Mouse (Mus musculus): ENCODE results near the gene Smg1. TPM values are rescaled to one million over a fixed set of nuclear protein-coding genes. Genes with fewer than 3 reads are reported as not detected.

Gene Smg1
- polyA plus RNA-seq, 1 experiment from 2014 or later = 10.7 TPM

DNA sequence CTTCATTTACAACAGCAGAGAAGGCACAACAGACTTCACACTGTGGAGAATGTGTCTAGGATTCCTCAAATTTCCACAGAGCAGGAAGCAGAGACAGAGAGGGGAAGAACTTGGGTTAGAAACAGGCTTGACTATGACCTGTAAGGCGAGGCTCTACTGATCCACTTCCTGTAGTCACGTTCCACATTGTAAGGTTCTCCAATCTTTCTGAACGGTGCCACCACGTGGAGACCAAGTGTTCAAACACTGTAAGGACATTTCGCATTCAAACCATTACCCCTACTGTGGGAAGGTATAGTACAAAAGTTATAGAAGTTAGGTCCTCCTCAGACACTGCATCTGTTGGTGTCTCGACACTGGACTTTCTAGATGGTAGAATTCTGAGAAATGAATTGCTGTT is 31.8 kb upstream of the Smg1 start:
- no peak for TF ChIP-seq CTCF (IDR thresholded peaks at IDR 0.05; ENCODE audit: low read depth)
- Histone ChIP-seq H3K36me3 (ENCODE audit: insufficient read depth, low read length) (no peaks in the 10 kb centered on the region), H3K27me3 (ENCODE audit: insufficient read depth, low read length) (no peaks in the 10 kb centered on the region), H3K4me3 (replicated peaks; ENCODE audit: low read depth, low read length) (no peak overlapping the region), H3K27ac (no peak overlapping the region), H3K9me3 (replicated peaks; ENCODE audit: low read length) (no peaks in the 10 kb centered on the region), H3K4me2 (ENCODE audit: low read length) (no peak overlapping the region), H3K4me1 (replicated peaks; ENCODE audit: insufficient read depth, low read length) (no peaks in the 10 kb centered on the region), H3K9ac (ENCODE audit: low read depth, low read length) (no peak overlapping the region)
- WGBS = 85% methylated on average over 6 of the region's 6 CpGs
- ATAC-seq (replicated peaks; ENCODE audit: low FRiP score, low read depth) (no peak), DNase-seq (ENCODE audit: low spot score) (no peak)

DNA sequence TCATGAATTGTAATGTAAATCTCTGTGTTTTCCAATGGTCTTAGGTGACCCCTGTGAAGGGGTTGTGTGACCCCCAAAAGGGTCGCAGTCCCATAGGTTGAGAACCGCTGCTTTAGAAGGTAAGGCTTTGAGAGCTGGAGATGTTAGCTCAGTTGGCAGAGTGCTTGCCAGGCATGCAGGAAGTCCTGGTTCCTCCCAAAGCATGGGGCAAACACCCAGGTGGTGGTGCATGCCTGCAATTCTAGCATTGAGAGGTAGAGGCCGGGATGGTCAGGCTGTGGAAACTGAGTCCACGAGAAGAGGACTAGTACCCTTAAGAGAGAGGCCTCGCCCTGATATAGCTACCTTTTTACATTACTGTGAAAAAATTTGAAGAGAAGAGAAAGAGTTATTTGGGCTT is 31.4 kb upstream of the Smg1 start:
- Histone ChIP-seq H3K27ac (no peak overlapping the region), H3K27me3 (ENCODE audit: insufficient read depth, low read length) (no peaks in the 10 kb centered on the region), H3K9ac (ENCODE audit: low read depth, low read length) (no peak overlapping the region), H3K4me2 (ENCODE audit: low read length) (no peak overlapping the region), H3K9me3 (replicated peaks; ENCODE audit: low read length) (no peaks in the 10 kb centered on the region), H3K36me3 (ENCODE audit: insufficient read depth, low read length) (no peaks in the 10 kb centered on the region), H3K4me1 (replicated peaks; ENCODE audit: insufficient read depth, low read length) (no peaks in the 10 kb centered on the region), H3K4me3 (replicated peaks; ENCODE audit: low read depth, low read length) (no peak overlapping the region)
- WGBS = 90% methylated on average over 5 of the region's 5 CpGs
- ATAC-seq (replicated peaks; ENCODE audit: low FRiP score, low read depth) = no peak
- DNase-seq (ENCODE audit: low spot score) = no peak
- no peak for TF ChIP-seq CTCF (IDR thresholded peaks at IDR 0.05; ENCODE audit: low read depth)

DNA sequence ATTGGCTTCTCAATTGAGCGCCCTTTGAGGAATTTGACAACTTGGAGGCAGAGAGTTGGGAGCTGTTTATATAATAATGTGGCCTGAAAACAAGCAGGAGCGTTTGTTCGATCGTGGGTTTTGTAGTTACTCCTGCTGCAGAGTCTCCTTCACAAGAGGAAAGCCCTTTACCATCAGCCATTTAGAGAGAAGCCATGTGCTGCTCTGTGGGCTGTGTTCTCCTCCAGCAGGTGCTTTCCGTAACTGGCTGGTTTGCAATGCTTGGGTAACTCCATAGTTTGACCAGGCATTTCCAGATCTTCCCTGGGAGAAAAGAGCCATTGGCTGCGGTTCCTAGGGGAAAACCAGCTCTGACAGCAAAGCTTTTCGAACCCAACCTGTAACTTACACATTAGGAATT is 30.7 kb upstream of the Smg1 start:
- no peak overlapping the region for H3K27ac ChIP-seq
- DNase-seq (ENCODE audit: low spot score) = no peak
- H3K9me3 ChIP-seq (replicated peaks; ENCODE audit: low read length) = no peaks in the 10 kb centered on the region
- H3K9ac ChIP-seq (ENCODE audit: low read depth, low read length) = no peak overlapping the region
- no peaks in the 10 kb centered on the region for H3K27me3 ChIP-seq (ENCODE audit: insufficient read depth, low read length)
- H3K4me1 ChIP-seq (replicated peaks; ENCODE audit: insufficient read depth, low read length) = no peaks in the 10 kb centered on the region
- no peak overlapping the region for H3K4me2 ChIP-seq (ENCODE audit: low read length)
- 84% methylated on average over 7 of the region's 7 CpGs for WGBS
- no peaks in the 10 kb centered on the region for H3K36me3 ChIP-seq (ENCODE audit: insufficient read depth, low read length)
- TF ChIP-seq CTCF (IDR thresholded peaks at IDR 0.05; ENCODE audit: low read depth) = no peak
- no peak overlapping the region for H3K4me3 ChIP-seq (replicated peaks; ENCODE audit: low read depth, low read length)
- ATAC-seq (replicated peaks; ENCODE audit: low FRiP score, low read depth) = no peak

DNA sequence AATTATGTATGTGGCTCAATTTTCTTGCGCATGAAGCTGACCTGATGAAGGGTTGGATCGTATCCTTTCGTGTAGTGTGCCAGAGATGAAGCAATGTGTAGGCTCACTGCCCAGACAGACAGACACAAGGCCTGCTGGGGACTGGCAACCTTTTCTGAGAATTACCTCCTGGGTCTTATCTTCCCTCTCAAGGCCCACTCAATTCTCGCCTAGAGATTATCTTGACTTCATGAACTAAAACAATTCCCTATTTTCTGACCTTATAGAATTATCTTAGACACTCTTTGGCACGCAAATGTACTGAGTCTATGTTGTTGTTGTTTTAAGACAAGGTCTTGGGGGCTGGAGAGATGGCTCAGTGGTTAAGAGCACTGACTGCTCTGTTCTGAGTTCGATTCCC is 22.6 kb upstream of the Smg1 start:
- Histone ChIP-seq H3K36me3 (ENCODE audit: insufficient read depth, low read length) (no peaks in the 10 kb centered on the region), H3K9ac (ENCODE audit: low read depth, low read length) (no peak overlapping the region), H3K27me3 (ENCODE audit: insufficient read depth, low read length) (no peaks in the 10 kb centered on the region), H3K27ac (no peak overlapping the region), H3K9me3 (replicated peaks; ENCODE audit: low read length) (no peaks in the 10 kb centered on the region), H3K4me2 (ENCODE audit: low read length) (no peak overlapping the region), H3K4me3 (replicated peaks; ENCODE audit: low read depth, low read length) (no peak overlapping the region), H3K4me1 (replicated peaks; ENCODE audit: insufficient read depth, low read length) (no peaks in the 10 kb centered on the region)
- ATAC-seq (replicated peaks; ENCODE audit: low FRiP score, low read depth) (no peak), DNase-seq (ENCODE audit: low spot score) (no peak)
- no peak for TF ChIP-seq CTCF (IDR thresholded peaks at IDR 0.05; ENCODE audit: low read depth)
- WGBS = 87% methylated on average over 6 of the region's 6 CpGs

DNA sequence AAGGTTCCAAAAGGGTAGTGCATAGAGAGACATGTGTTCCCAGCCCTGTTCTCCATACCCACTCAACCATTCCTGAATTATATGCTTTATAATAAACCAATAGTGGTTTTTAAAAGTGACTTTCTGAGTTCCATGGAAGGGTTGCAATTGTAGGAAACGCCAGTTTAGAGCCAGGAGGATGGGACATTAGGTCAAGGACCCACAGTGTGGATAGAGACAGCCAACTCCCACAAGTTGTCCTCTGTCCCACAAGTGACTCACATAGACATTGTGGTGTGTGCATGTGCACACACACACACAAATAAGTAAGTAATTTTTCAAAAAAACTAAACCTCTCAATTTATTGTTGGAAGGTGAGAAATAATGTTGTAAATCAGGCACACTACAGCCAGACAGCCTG is 20.1 kb upstream of the Smg1 start:
- no peak overlapping the region for H3K4me3 ChIP-seq (replicated peaks; ENCODE audit: low read depth, low read length)
- ATAC-seq (replicated peaks; ENCODE audit: low FRiP score, low read depth) (no peak), DNase-seq (ENCODE audit: low spot score) (no peak)
- H3K4me1 ChIP-seq (replicated peaks; ENCODE audit: insufficient read depth, low read length) = no peaks in the 10 kb centered on the region
- TF ChIP-seq CTCF (IDR thresholded peaks at IDR 0.05; ENCODE audit: low read depth) = no peak
- H3K4me2 ChIP-seq (ENCODE audit: low read length) = no peak overlapping the region
- no peak overlapping the region for H3K9ac ChIP-seq (ENCODE audit: low read depth, low read length)
- H3K9me3 ChIP-seq (replicated peaks; ENCODE audit: low read length) = no peaks in the 10 kb centered on the region
- H3K36me3 ChIP-seq (ENCODE audit: insufficient read depth, low read length) = no peaks in the 10 kb centered on the region
- no peak overlapping the region for H3K27ac ChIP-seq
- H3K27me3 ChIP-seq (ENCODE audit: insufficient read depth, low read length) = no peaks in the 10 kb centered on the region
- WGBS = 65% methylated on average over 1 of the region's 1 CpGs

DNA sequence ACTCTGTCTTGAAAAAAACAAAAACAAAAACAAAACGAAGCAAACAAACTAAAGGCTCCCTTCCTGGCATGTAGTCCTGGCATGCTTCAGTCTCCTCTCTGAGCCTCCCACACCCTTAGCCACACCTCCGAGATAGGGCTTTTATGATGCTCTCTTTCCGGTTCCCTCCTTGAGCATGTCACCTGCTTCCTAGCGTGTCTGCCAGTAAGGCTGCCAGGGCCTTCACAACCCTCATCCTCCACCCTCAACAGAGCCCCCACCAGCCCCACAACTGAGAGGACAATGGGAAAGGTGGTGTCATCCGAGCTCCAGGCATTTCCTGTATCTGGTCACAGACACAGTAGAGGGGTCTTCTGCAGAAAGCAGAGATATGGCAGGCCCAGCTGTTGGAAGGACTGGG is 18.9 kb upstream of the Smg1 start:
- TF ChIP-seq CTCF (IDR thresholded peaks at IDR 0.05; ENCODE audit: low read depth) = no peak
- no peak for ATAC-seq (replicated peaks; ENCODE audit: low FRiP score, low read depth)
- H3K27me3 ChIP-seq (ENCODE audit: insufficient read depth, low read length) = no peaks in the 10 kb centered on the region
- H3K4me1 ChIP-seq (replicated peaks; ENCODE audit: insufficient read depth, low read length) = no peaks in the 10 kb centered on the region
- DNase-seq (ENCODE audit: low spot score) = no peak
- no peaks in the 10 kb centered on the region for H3K9me3 ChIP-seq (replicated peaks; ENCODE audit: low read length)
- no peak overlapping the region for H3K4me2 ChIP-seq (ENCODE audit: low read length)
- H3K4me3 ChIP-seq (replicated peaks; ENCODE audit: low read depth, low read length) = no peak overlapping the region
- no peak overlapping the region for H3K27ac ChIP-seq
- H3K36me3 ChIP-seq (ENCODE audit: insufficient read depth, low read length) = no peaks in the 10 kb centered on the region
- 31% methylated on average over 5 of the region's 5 CpGs for WGBS
- H3K9ac ChIP-seq (ENCODE audit: low read depth, low read length) = no peak overlapping the region

DNA sequence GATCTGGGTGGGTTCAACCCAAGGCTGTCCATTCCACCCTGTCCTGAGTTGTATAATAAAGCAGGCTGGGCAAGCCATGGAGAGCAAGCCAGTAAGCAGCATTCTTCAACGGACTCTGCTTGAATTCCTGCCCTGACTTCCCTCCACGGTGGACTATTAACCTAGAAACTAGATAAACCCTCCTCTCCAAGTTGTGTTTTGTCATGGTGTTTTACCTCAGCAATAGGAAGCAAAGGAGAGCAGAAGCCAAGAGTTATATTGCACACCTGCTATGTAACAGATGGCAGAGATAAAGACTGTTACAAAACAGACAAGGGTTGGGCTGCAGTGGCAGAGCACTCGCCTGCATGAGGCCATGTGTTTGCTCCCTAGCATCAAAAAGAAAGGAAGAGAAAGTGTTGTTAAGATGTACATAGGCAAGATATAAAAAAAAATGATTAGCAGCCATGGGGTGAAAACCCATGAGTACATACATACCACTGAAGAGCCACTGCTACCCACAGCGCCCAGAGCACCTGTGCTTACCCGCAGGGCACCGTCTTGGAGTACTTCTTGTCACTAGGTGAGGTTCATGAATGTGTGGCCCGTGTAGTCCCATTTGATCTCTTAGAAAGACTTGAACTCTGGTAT is 16.3 kb upstream of the Smg1 start:
- 86% methylated on average over 7 of the region's 7 CpGs for WGBS
- no peaks in the 10 kb centered on the region for H3K9me3 ChIP-seq (replicated peaks; ENCODE audit: low read length)

More for the DNA sequence above, 16.3 kb upstream of the Smg1 start:
- no peaks in the 10 kb centered on the region for H3K4me1 ChIP-seq (replicated peaks; ENCODE audit: insufficient read depth, low read length)
- H3K27ac ChIP-seq = no peak overlapping the region
- TF ChIP-seq CTCF (IDR thresholded peaks at IDR 0.05; ENCODE audit: low read depth) = no peak
- no peak for DNase-seq (ENCODE audit: low spot score)
- no peak overlapping the region for H3K4me3 ChIP-seq (replicated peaks; ENCODE audit: low read depth, low read length)
- no peaks in the 10 kb centered on the region for H3K36me3 ChIP-seq (ENCODE audit: insufficient read depth, low read length)
- no peak overlapping the region for H3K9ac ChIP-seq (ENCODE audit: low read depth, low read length)
- H3K4me2 ChIP-seq (ENCODE audit: low read length) = no peak overlapping the region
- no peaks in the 10 kb centered on the region for H3K27me3 ChIP-seq (ENCODE audit: insufficient read depth, low read length)
- ATAC-seq (replicated peaks; ENCODE audit: low FRiP score, low read depth) = no peak

Measured in kidney, postnatal 0 days (tissue).